Mouse (Mus musculus) MEL (cell line): ENCODE data around the gene Gpc5.

Experiments used
- BHLHE40 ChIP-seq: IDR thresholded peaks from 2 replicates; pipeline ENCODE4 v1.6.1; 2012; ENCODE audit warnings: low read depth, mild to moderate bottlenecking, inconsistent platforms, low read length, improper control_type of control experiment, borderline replicate concordance
- CHD2 ChIP-seq: IDR thresholded peaks from 2 replicates; pipeline ENCODE4 v1.6.1; 2011; ENCODE audit warnings: low read length, improper control_type of control experiment
- CTCF ChIP-seq, 3 experiments: IDR thresholded peaks in 2 of 3; conservative IDR thresholded peaks in 1 of 3; 2 replicates each; pipeline ENCODE4 v1.5.1; 2011 to 2012; ENCODE audit warnings: low read length in 3 of 3, low read depth in 2 of 3, mild to moderate bottlenecking in 2 of 3, improper control_type of control experiment in 1 of 3, inconsistent platforms in 1 of 3, mixed read lengths in 1 of 3, moderate library complexity in 1 of 3; ENCODE audit not compliant: control insufficient read depth in 1 of 3, insufficient read depth in 1 of 3, poor library complexity in 1 of 3, severe bottlenecking in 1 of 3
- EP300 ChIP-seq, 2 experiments: IDR thresholded peaks; 2 replicates each; pipeline ENCODE4 v1.6.1; 2011; ENCODE audit warnings: improper control_type of control experiment in 2 of 2, low read length in 2 of 2, low read depth in 1 of 2, mild to moderate bottlenecking in 1 of 2
- GATA1 ChIP-seq: IDR thresholded peaks from 2 replicates; pipeline ENCODE4 v1.6.1; 2011; ENCODE audit warnings: low read depth, low read length, improper control_type of control experiment
- HCFC1 ChIP-seq: IDR thresholded peaks from 2 replicates; pipeline ENCODE4 v1.6.1; 2012; ENCODE audit warnings: low read depth, mild to moderate bottlenecking, inconsistent platforms, low read length, improper control_type of control experiment, moderate library complexity
- KAT2A ChIP-seq: conservative IDR thresholded peaks from 2 replicates; pipeline ENCODE4 v1.6.1; 2012; ENCODE audit warnings: low read depth, low read length, improper control_type of control experiment, inconsistent platforms
- MAX ChIP-seq: IDR thresholded peaks from 2 replicates; pipeline ENCODE4 v1.6.1; 2011; ENCODE audit warnings: low read length, improper control_type of control experiment
- NELFE ChIP-seq: IDR thresholded peaks from 2 replicates; pipeline ENCODE4 v1.6.1; 2011; ENCODE audit warnings: low read depth, low read length, improper control_type of control experiment
- POLR2A ChIP-seq, 2 experiments: IDR thresholded peaks; 2 replicates each; pipeline ENCODE4 v1.6.1; 2011 to 2012; ENCODE audit warnings: low read length in 2 of 2, mild to moderate bottlenecking in 2 of 2, control low read depth in 1 of 2, improper control_type of control experiment in 1 of 2, low read depth in 1 of 2, moderate library complexity in 1 of 2; ENCODE audit not compliant: control insufficient read depth in 1 of 2, insufficient read depth in 1 of 2, poor library complexity in 1 of 2
- POLR2AphosphoS2 ChIP-seq: IDR thresholded peaks from 2 replicates; pipeline ENCODE4 v1.6.1; 2011; ENCODE audit warnings: low read length, improper control_type of control experiment
- USF1 ChIP-seq: IDR thresholded peaks from 2 replicates; pipeline ENCODE4 v1.6.1; 2014; ENCODE audit warnings: low read depth, mild to moderate bottlenecking, inconsistent platforms, low read length, improper control_type of control experiment, moderate library complexity
- USF2 ChIP-seq, 2 experiments: IDR thresholded peaks; 2 replicates each; pipeline ENCODE4 v1.6.1; 2011 to 2012; ENCODE audit warnings: improper control_type of control experiment in 2 of 2, low read length in 2 of 2, borderline replicate concordance in 1 of 2, inconsistent platforms in 1 of 2, low read depth in 1 of 2, mild to moderate bottlenecking in 1 of 2; ENCODE audit not compliant: insufficient read depth in 1 of 2

GRCm38 (mm10) chr14:115057524-115057923 is 34.5 kb upstream of the Gpc5 start:
- no peak for TF ChIP-seq CTCF (IDR thresholded peaks at IDR 0.05 in 2 of 3, conservative IDR thresholded peaks at IDR 0.05 in 1 of 3; ENCODE audit: control insufficient read depth in 1 of 3, insufficient read depth in 1 of 3, low read depth in 2 of 3, low read length in 3 of 3, poor library complexity in 1 of 3, severe bottlenecking in 1 of 3)
- no peak for TF ChIP-seq NELFE
- TF ChIP-seq CHD2, result no peak
- no peak for TF ChIP-seq USF2 (IDR thresholded peaks at IDR 0.05; ENCODE audit: borderline replicate concordance in 1 of 2, insufficient read depth in 1 of 2, low read depth in 1 of 2, low read length in 2 of 2)
- TF ChIP-seq KAT2A, result no peak
- no peak for TF ChIP-seq MAX
- no peak for TF ChIP-seq EP300 (IDR thresholded peaks at IDR 0.05; ENCODE audit: low read depth in 1 of 2, low read length in 2 of 2)
- no peak for TF ChIP-seq POLR2A (IDR thresholded peaks at IDR 0.05; ENCODE audit: control insufficient read depth in 1 of 2, insufficient read depth in 1 of 2, low read depth in 1 of 2, low read length in 2 of 2, poor library complexity in 1 of 2)
- TF ChIP-seq GATA1, result no peak
- TF ChIP-seq USF1, result no peak
- TF ChIP-seq HCFC1, result no peak
- TF ChIP-seq POLR2AphosphoS2, result no peak
- TF ChIP-seq BHLHE40, result no peak
